Mouse (Mus musculus) bone marrow macrophage, adult 2 months (primary cell): ENCODE results near the gene Gpr33. TPM values are rescaled to one million over a fixed set of nuclear protein-coding genes. Genes with fewer than 3 reads are reported as not detected.

ENCODE experiments used
- H3K27ac ChIP-seq: 2 replicates; pipeline ENCODE4 v1.5.1; 2012; ENCODE audit warnings: low read depth, low read length; ENCODE audit not compliant: insufficient read depth
- H3K4me1 ChIP-seq: 2 replicates; pipeline ENCODE4 v1.6.1; 2012; ENCODE audit warnings: low read length; ENCODE audit not compliant: control insufficient read depth, insufficient read depth
- H3K4me3 ChIP-seq: 2 replicates; pipeline ENCODE4 v1.5.1; 2012; ENCODE audit warnings: mild to moderate bottlenecking, low read length, moderate library complexity; ENCODE audit not compliant: insufficient read depth
- CTCF ChIP-seq: IDR thresholded peaks from 2 replicates; pipeline ENCODE4 v1.5.1; 2012; ENCODE audit warnings: low read depth, mild to moderate bottlenecking, low read length, moderate library complexity
- POLR2A ChIP-seq: IDR thresholded peaks from 2 replicates; pipeline ENCODE4 v1.6.1; 2012; ENCODE audit warnings: mild to moderate bottlenecking, low read depth, low read length, borderline replicate concordance
- polyA plus RNA-seq: library from polyadenylated mRNA; stranded (reverse); fragments of >200 nt; gene quantifications from 2 replicates; pipeline ENCODE4 v1.2.4, GENCODE M21; 2012; ENCODE audit not compliant: missing spikeins, insufficient read depth, insufficient read length

Gene Gpr33
- polyA plus RNA-seq, 1 experiment = not detected

DNA sequence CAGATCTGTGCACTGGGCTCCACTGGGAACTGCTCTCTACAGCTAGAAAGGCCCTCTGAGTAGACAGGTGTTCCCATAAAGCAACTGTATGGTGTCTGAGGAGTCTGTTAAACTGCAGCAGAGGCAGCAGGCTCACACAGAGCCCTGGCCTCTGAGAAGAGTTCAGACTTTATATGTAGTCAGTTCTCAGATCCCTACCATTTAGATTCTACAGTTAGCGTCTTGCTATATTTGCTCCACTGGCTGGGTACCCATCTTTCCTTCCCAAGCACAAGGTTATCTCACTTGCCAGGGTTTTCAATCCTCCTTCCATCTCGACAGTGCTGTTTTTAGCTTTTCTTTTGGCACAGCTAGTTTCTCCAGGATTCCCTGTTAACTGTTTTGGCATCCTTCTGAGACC is 37.2 kb downstream of the Gpr33 start:
- Histone ChIP-seq H3K4me1 (peaks cover 12% of the 10 kb centered on the region), H3K27ac (no peak overlapping the region), H3K4me3 (no peak overlapping the region)
- TF ChIP-seq CTCF (no peak), POLR2A (no peak)

DNA sequence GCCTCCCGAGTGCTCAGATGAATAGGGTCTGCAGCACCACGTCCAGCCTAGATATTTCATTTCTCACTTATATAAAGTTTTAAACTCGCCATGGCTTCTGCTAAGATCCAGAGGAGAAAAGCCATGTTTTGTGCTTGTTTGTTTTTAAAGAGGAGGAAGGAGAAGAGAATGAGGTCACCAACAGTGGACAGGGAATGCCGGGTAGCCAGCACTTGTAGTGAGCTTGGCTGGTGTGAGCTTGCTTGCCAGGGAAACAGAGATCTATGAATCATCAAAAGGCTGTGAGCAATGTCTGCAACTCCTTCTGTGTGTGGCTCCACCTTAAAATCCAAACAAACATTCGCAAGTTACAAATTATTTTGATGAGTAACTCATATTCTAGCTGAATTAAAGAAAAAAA is 39.3 kb downstream of the Gpr33 start:
- Histone ChIP-seq H3K27ac (peak overlapping the region; percentile 65), H3K4me1 (peaks cover 22% of the 10 kb centered on the region), H3K4me3 (no peak overlapping the region)
- no peak for TF ChIP-seq POLR2A

- peaks cover 26% of the 10 kb centered on the region for H3K4me1 ChIP-seq
- no peak overlapping the region for H3K4me3 ChIP-seq
- H3K27ac ChIP-seq = no peak overlapping the region
Measured at GRCm38 (mm10) chr12:51985826-51986225, 42.0 kb downstream of the Gpr33 start.

GRCm38 (mm10) chr12:51985163-51985748 is 42.6 kb downstream of the Gpr33 start:
- Histone ChIP-seq H3K27ac (no peak overlapping the region), H3K4me3 (no peak overlapping the region), H3K4me1 (peaks cover 26% of the 10 kb centered on the region)
- TF ChIP-seq CTCF (no peak), POLR2A (no peak)

More at GRCm38 (mm10) chr12:51985826-51986225, 42.0 kb downstream of the Gpr33 start:
- TF ChIP-seq CTCF (no peak), POLR2A (no peak)

DNA sequence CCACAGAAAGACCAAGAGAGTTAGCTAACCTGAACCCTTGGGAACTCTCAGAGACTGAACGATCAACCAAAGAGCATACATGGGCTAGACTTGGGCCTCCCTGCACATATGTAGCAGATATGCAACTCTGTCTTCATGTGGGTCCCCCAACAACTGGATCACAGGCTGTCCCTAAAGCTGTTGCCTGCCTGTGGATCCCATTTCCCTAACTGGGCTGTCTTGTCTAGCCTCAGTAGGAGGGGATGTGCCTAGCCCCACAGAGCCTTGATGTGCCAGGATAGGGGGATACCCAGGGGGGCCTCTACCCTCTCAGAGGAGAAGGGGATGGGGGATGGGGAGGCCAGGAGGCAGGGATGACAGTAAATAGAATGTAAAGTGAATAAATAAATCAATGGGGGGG is 44.2 kb downstream of the Gpr33 start:
- H3K27ac ChIP-seq = no peak overlapping the region
- H3K4me1 ChIP-seq = peaks cover 21% of the 10 kb centered on the region
- no peak overlapping the region for H3K4me3 ChIP-seq
- TF ChIP-seq CTCF (no peak), POLR2A (no peak)

DNA sequence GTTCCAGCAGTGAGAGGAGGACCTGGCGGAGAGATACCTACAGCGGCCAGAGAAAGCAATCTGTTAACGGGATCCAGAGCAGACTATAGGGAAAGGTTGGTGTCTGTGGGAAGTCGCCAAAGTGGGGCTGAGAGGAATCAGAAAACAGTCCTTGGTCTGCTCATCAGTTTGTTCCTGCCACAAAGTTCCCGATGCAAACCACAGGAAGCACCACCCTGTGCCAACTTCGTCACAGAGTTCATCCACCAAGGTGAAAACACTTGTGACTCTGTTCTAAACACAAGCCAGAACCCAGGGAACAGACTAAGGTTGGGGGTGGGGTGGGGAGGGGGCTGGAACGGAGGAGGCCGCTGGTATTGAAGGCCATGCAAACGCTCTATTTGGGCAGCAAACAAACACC is 51.3 kb downstream of the Gpr33 start:
- peaks cover 21% of the 10 kb centered on the region for H3K4me1 ChIP-seq
- H3K27ac ChIP-seq = no peak overlapping the region
- H3K4me3 ChIP-seq = no peak overlapping the region
- TF ChIP-seq POLR2A (no peak), CTCF (no peak)

DNA sequence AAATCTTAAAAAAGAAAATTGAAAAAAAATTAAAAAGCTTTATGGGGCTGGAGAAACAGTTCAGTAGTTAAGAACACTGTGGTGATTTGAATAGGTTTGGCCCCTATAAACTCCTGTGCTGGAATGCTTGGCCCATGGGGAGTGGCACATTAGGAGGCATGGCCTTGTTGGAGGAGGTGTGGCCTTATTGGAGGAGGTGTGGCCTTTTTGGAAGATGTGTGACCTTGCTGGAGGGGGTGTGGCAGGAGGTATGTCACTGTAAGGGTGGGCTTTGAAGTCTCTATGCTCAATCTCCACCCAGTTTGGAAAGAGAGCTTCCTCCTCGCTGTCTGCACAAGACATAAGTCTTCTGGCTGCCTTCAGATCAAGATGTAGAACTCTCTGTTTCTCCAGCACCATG is 53.5 kb downstream of the Gpr33 start:
- no peak overlapping the region for H3K4me3 ChIP-seq
- TF ChIP-seq CTCF (no peak), POLR2A (no peak)
- H3K27ac ChIP-seq = no peak overlapping the region
- peaks cover 27% of the 10 kb centered on the region for H3K4me1 ChIP-seq

Other genes starting within 250 kb of the Gpr33 start
- gene Hectd1, start 198.5 kb downstream of the Gpr33 start, polyA plus RNA-seq = 30.7 and 34.3 TPM in 2 replicates
- gene Heatr5a, start 56.7 kb downstream of the Gpr33 start, polyA plus RNA-seq = 37.9 and 41.6 TPM in 2 replicates
- 8.9 and 9.4 TPM in 2 replicates for gene Dtd2, start 21.6 kb downstream of the Gpr33 start, polyA plus RNA-seq
- 5.3 and 6.8 TPM in 2 replicates for gene Nubpl, start 69.7 kb upstream of the Gpr33 start, polyA plus RNA-seq